Mouse (Mus musculus) thymus, adult 2 months (tissue): ENCODE data around the gene Dgkg. TPM values are rescaled to one million over a fixed set of nuclear protein-coding genes. Genes with fewer than 3 reads are reported as not detected.

Experiments
- DNase-seq: peaks from one replicate; pipeline ENCODE4 v3.0.0; 2021
- H3K27ac ChIP-seq: fragments of 200-500 bp; 2 replicates; pipeline ENCODE4 v1.5.1; 2012; ENCODE audit warnings: low read length, control low read depth; ENCODE audit not compliant: control insufficient read depth, insufficient read depth
- H3K27me3 ChIP-seq: fragments of 200-500 bp; 2 replicates; pipeline ENCODE4 v1.6.1; 2012; ENCODE audit warnings: mild to moderate bottlenecking, low read length, moderate library complexity, mixed read lengths; ENCODE audit not compliant: control insufficient read depth, insufficient read depth
- H3K36me3 ChIP-seq: fragments of 200-500 bp; 2 replicates; pipeline ENCODE4 v1.6.1; 2012; ENCODE audit warnings: mild to moderate bottlenecking, low read length, moderate library complexity; ENCODE audit not compliant: control insufficient read depth, insufficient read depth
- H3K4me1 ChIP-seq: fragments of 200-500 bp; replicated peaks from 2 replicates; pipeline ENCODE4 v1.6.1; 2012; ENCODE audit warnings: low read length; ENCODE audit not compliant: control insufficient read depth, insufficient read depth
- H3K4me3 ChIP-seq: fragments of 200-500 bp; 2 replicates; pipeline ENCODE4 v1.5.1; 2012; ENCODE audit warnings: mild to moderate bottlenecking, low read length, control low read depth, moderate library complexity; ENCODE audit not compliant: control insufficient read depth, insufficient read depth
- CTCF ChIP-seq: fragments of 200-500 bp; IDR thresholded peaks from 2 replicates; pipeline ENCODE4 v1.5.1; 2012; ENCODE audit warnings: mild to moderate bottlenecking, control low read depth, low read length, moderate library complexity, borderline replicate concordance; ENCODE audit not compliant: control insufficient read depth, poor library complexity, insufficient read depth; ENCODE audit errors: extremely low read depth
- POLR2A ChIP-seq: fragments of 200-500 bp; IDR thresholded peaks from 2 replicates; pipeline ENCODE4 v1.6.1; 2012; ENCODE audit warnings: mild to moderate bottlenecking, low read length, control low read depth, moderate library complexity; ENCODE audit not compliant: control insufficient read depth, poor library complexity, insufficient read depth; ENCODE audit errors: extremely low read depth
- WGBS: fragments of 180-500 bp; shearing (Covaris S2); methylation state at CpG from one replicate; pipeline ENCODE4 v1.1.7; 2018; 5-methylcytosine and 5-hydroxymethylcytosine counted together
- polyA plus RNA-seq: library from polyadenylated mRNA; depleted of rRNA; stranded (reverse); fragments of >200 nt; gene quantifications from 2 replicates; pipeline ENCODE4 v1.2.3, GENCODE M21; 2012

The Dgkg gene
- polyA plus RNA-seq, 1 experiment: 8.1 TPM

- peaks cover 30% of the 10 kb centered on the region for H3K4me1 ChIP-seq
- no peaks in the 10 kb centered on the region for H3K36me3 ChIP-seq
- no peak overlapping the region for H3K4me3 ChIP-seq
- H3K27me3 ChIP-seq: no peaks in the 10 kb centered on the region
- WGBS: 3% methylated on average over 11 of the region's 11 CpGs
- no peak for TF ChIP-seq CTCF
- no peak for TF ChIP-seq POLR2A
- peak; percentile 75 for DNase-seq
- no peak overlapping the region for H3K27ac ChIP-seq
Observed at GRCm38 (mm10) chr16:22466381-22466780, 190.6 kb downstream of the Dgkg start.

- TF ChIP-seq CTCF: no peak
- TF ChIP-seq POLR2A: no peak
- no peak overlapping the region for H3K4me3 ChIP-seq
- peaks cover 21% of the 10 kb centered on the region for H3K4me1 ChIP-seq
- WGBS: 40% methylated on average over 3 of the region's 3 CpGs
- H3K36me3 ChIP-seq: no peaks in the 10 kb centered on the region
- H3K27me3 ChIP-seq: no peaks in the 10 kb centered on the region
- H3K27ac ChIP-seq: no peak overlapping the region
- no peak for DNase-seq
Observed at GRCm38 (mm10) chr16:22462220-22462619, 194.8 kb downstream of the Dgkg start.

- WGBS: 8% methylated on average over 6 of the region's 6 CpGs
- Histone ChIP-seq H3K27me3 (no peaks in the 10 kb centered on the region), H3K4me1 (peaks cover 18% of the 10 kb centered on the region), H3K36me3 (no peaks in the 10 kb centered on the region), H3K4me3 (no peak overlapping the region), H3K27ac (no peak overlapping the region)
- TF ChIP-seq POLR2A: no peak
- no peak for DNase-seq
Observed at GRCm38 (mm10) chr16:22461728-22462127, 195.3 kb downstream of the Dgkg start.

GRCm38 (mm10) chr16:22460960-22461359 lies 196.1 kb downstream of the Dgkg start:
- H3K27me3 ChIP-seq: no peaks in the 10 kb centered on the region
- H3K4me3 ChIP-seq: no peak overlapping the region
- H3K36me3 ChIP-seq: no peaks in the 10 kb centered on the region
- peaks cover 14% of the 10 kb centered on the region for H3K4me1 ChIP-seq
- 8% methylated on average over 1 of the region's 1 CpGs for WGBS
- TF ChIP-seq POLR2A (no peak), CTCF (no peak)
- DNase-seq: no peak
- H3K27ac ChIP-seq: no peak overlapping the region

- Histone ChIP-seq H3K4me3 (no peak overlapping the region), H3K36me3 (no peaks in the 10 kb centered on the region), H3K27me3 (no peaks in the 10 kb centered on the region), H3K4me1 (no peaks in the 10 kb centered on the region), H3K27ac (no peak overlapping the region)
- WGBS: 94% methylated on average over 9 of the region's 9 CpGs
- DNase-seq: no peak
- no peak for TF ChIP-seq CTCF
- no peak for TF ChIP-seq POLR2A
Observed at GRCm38 (mm10) chr16:22452082-22452481, 204.9 kb downstream of the Dgkg start.

GRCm38 (mm10) chr16:22448093-22448492 lies 208.9 kb downstream of the Dgkg start:
- 95% methylated on average over 6 of the region's 6 CpGs for WGBS
- Histone ChIP-seq H3K4me1 (peaks cover 6% of the 10 kb centered on the region), H3K27me3 (no peaks in the 10 kb centered on the region), H3K4me3 (no peak overlapping the region), H3K36me3 (no peaks in the 10 kb centered on the region), H3K27ac (no peak overlapping the region)
- no peak for DNase-seq
- no peak for TF ChIP-seq POLR2A
- TF ChIP-seq CTCF: no peak

GRCm38 (mm10) chr16:22444786-22445185 lies 212.2 kb downstream of the Dgkg start:
- Histone ChIP-seq H3K27ac (no peak overlapping the region), H3K4me1 (peaks cover 14% of the 10 kb centered on the region), H3K27me3 (no peaks in the 10 kb centered on the region), H3K36me3 (no peaks in the 10 kb centered on the region), H3K4me3 (no peak overlapping the region)
- 17% methylated on average over 6 of the region's 6 CpGs for WGBS
- DNase-seq: no peak
- TF ChIP-seq POLR2A: no peak
- TF ChIP-seq CTCF: no peak
